Mouse (Mus musculus) testis, adult 2 months (tissue): ENCODE measurements at regions not wholly inside any gene's neighbourhood (a gene's known extent, or its start where the extent isn't known, plus 50 kb on each side); places are given as distances from the start of the nearest gene placed in this dataset.

ENCODE experiments used
- CTCF ChIP-seq: fragments of 200-500 bp; IDR thresholded peaks from 2 replicates; pipeline ENCODE4 v1.5.1; 2012; ENCODE audit warnings: low read depth, mild to moderate bottlenecking, inconsistent platforms, low read length, moderate library complexity; ENCODE audit not compliant: control insufficient read depth, insufficient read depth, insufficient replicate concordance
- POLR2A ChIP-seq: fragments of 200-500 bp; IDR thresholded peaks from 2 replicates; pipeline ENCODE4 v1.6.1; 2012; ENCODE audit warnings: low read depth, mild to moderate bottlenecking, inconsistent platforms, low read length, moderate library complexity; ENCODE audit not compliant: control insufficient read depth

DNA sequence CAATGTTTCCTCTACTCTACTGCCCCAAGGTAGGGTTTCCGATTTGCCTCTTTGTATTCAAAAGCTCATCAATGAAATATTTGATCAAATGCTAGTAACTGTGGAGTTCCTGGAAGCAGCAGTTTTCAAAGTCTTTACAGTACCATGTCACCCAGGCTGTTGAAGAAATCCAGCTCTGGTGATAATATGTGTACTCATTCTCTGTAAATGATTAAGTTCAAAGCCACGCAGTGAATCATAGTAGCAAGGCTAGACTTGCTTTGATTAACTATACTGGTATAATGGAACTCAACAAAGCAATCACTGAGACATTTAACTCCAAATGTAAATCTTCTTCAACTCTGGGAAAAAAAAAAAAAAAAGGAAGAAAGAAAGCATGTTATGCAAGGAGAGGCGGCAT, 86.8 kb upstream of the Tle4 start:
- TF ChIP-seq CTCF (no peak), POLR2A (no peak)
